Mouse (Mus musculus) midbrain, embryonic 14.5 days (tissue): Measurements from ENCODE around the gene D930020B18Rik. TPM values are rescaled to one million over a fixed set of nuclear protein-coding genes. Genes with fewer than 3 reads are reported as not detected.

Experiments
- ATAC-seq: fragments of 200-750 bp; cut with Nextera tagmentation; 2 replicates; pipeline ENCODE4 v1.8.0; 2017; ENCODE audit warnings: moderate number of reproducible peaks, moderate library complexity; ENCODE audit not compliant: low FRiP score, low TSS enrichment
- DNase-seq: peaks from one replicate; pipeline ENCODE4 v3.0.0-alpha.2; 2015
- H3K27ac ChIP-seq: fragments of 300-500 bp; sonication (generic); replicated peaks from 2 replicates; pipeline ENCODE4 v1.5.1; 2014; ENCODE audit warnings: mild to moderate bottlenecking, low read depth, low read length, moderate library complexity
- H3K27me3 ChIP-seq: fragments of 300-500 bp; sonication (generic); 2 replicates; pipeline ENCODE4 v1.6.1; 2014; ENCODE audit warnings: low read length, control low read depth, mixed read lengths; ENCODE audit not compliant: control insufficient read depth, insufficient read depth
- H3K36me3 ChIP-seq: fragments of 300-500 bp; sonication (generic); 2 replicates; pipeline ENCODE4 v1.6.1; 2014; ENCODE audit warnings: low read length, control low read depth; ENCODE audit not compliant: control insufficient read depth, insufficient read depth
- H3K4me1 ChIP-seq: fragments of 300-500 bp; sonication (generic); 2 replicates; pipeline ENCODE4 v1.6.1; 2014; ENCODE audit warnings: mild to moderate bottlenecking, antibody characterized with exemption, low read length, control low read depth; ENCODE audit not compliant: control insufficient read depth, insufficient read depth
- H3K4me2 ChIP-seq: fragments of 300-500 bp; sonication (generic); 2 replicates; pipeline ENCODE4 v1.6.1; 2014; ENCODE audit warnings: mild to moderate bottlenecking, low read length, moderate library complexity
- H3K4me3 ChIP-seq: fragments of 300-500 bp; sonication (generic); replicated peaks from 2 replicates; pipeline ENCODE4 v1.5.1; 2014; ENCODE audit warnings: low read depth, low read length
- H3K9ac ChIP-seq: fragments of 300-500 bp; sonication (generic); replicated peaks from 2 replicates; pipeline ENCODE4 v1.6.1; 2014; ENCODE audit warnings: mild to moderate bottlenecking, low read length, moderate library complexity
- H3K9me3 ChIP-seq: fragments of 300-500 bp; sonication (generic); 2 replicates; pipeline ENCODE4 v1.6.1; 2016; ENCODE audit warnings: low read length, control low read depth, mixed read lengths; ENCODE audit not compliant: control insufficient read depth
- WGBS: fragments of 180-500 bp; shearing (Covaris S2); extraction: QIAGEN DNeasy Blood & Tissue Kit; methylation state at CpG from one replicate; pipeline ENCODE4 v1.1.7; 2014; 5-methylcytosine and 5-hydroxymethylcytosine counted together
- polyA plus RNA-seq: library from polyadenylated mRNA; unstranded; fragments of >200 nt; fragmentation: Nextera tagmentation; extraction: Ambion mirVana; gene quantifications from 2 replicates; pipeline ENCODE4 v1.2.1, GENCODE M21; 2014

Gene D930020B18Rik
- polyA plus RNA-seq, 1 experiment from 2014 or later = 0.22 TPM

- no peak overlapping the region for H3K27ac ChIP-seq
- no peak overlapping the region for H3K4me2 ChIP-seq
- ATAC-seq = no peak
- H3K9me3 ChIP-seq = no peaks in the 10 kb centered on the region
- peaks cover 84% of the 10 kb centered on the region for H3K36me3 ChIP-seq
- H3K4me1 ChIP-seq = no peaks in the 10 kb centered on the region
- 90% methylated on average over 13 of the region's 13 CpGs for WGBS
- H3K4me3 ChIP-seq = no peak overlapping the region
- H3K27me3 ChIP-seq = no peaks in the 10 kb centered on the region
- DNase-seq = no peak
- no peak overlapping the region for H3K9ac ChIP-seq
Observed at GRCm38 (mm10) chr10:121613570-121613969, 27.8 kb upstream of the D930020B18Rik start.

- Histone ChIP-seq H3K36me3 (peaks cover 84% of the 10 kb centered on the region), H3K9me3 (no peaks in the 10 kb centered on the region), H3K27me3 (no peaks in the 10 kb centered on the region), H3K4me3 (no peak overlapping the region), H3K27ac (no peak overlapping the region), H3K4me1 (no peaks in the 10 kb centered on the region), H3K9ac (no peak overlapping the region), H3K4me2 (no peak overlapping the region)
- DNase-seq (no peak), ATAC-seq (no peak)
- WGBS = 95% methylated on average over 13 of the region's 13 CpGs
Observed at GRCm38 (mm10) chr10:121615146-121615870, 26.1 kb upstream of the D930020B18Rik start.

- no peak for ATAC-seq
Observed at GRCm38 (mm10) chr10:121615935-121616334, 25.5 kb upstream of the D930020B18Rik start.

GRCm38 (mm10) chr10:121622431-121622830, 19.0 kb upstream of the D930020B18Rik start:
- no peaks in the 10 kb centered on the region for H3K27me3 ChIP-seq
- no peak for ATAC-seq

More at GRCm38 (mm10) chr10:121615935-121616334, 25.5 kb upstream of the D930020B18Rik start:
- H3K4me1 ChIP-seq = no peaks in the 10 kb centered on the region
- H3K4me3 ChIP-seq = no peak overlapping the region
- no peak overlapping the region for H3K9ac ChIP-seq
- no peak overlapping the region for H3K27ac ChIP-seq
- WGBS = 47% methylated on average over 7 of the region's 7 CpGs
- H3K9me3 ChIP-seq = no peaks in the 10 kb centered on the region
- no peak overlapping the region for H3K4me2 ChIP-seq
- DNase-seq = no peak
- peaks cover 81% of the 10 kb centered on the region for H3K36me3 ChIP-seq
- no peaks in the 10 kb centered on the region for H3K27me3 ChIP-seq

GRCm38 (mm10) chr10:121623670-121624069, 17.7 kb upstream of the D930020B18Rik start:
- no peak overlapping the region for H3K4me3 ChIP-seq
- no peaks in the 10 kb centered on the region for H3K27me3 ChIP-seq
- peaks cover 23% of the 10 kb centered on the region for H3K36me3 ChIP-seq
- H3K9me3 ChIP-seq = no peaks in the 10 kb centered on the region
- DNase-seq (no peak), ATAC-seq (no peak)
- no peak overlapping the region for H3K4me2 ChIP-seq
- H3K4me1 ChIP-seq = peaks cover 11% of the 10 kb centered on the region; the same call in 1 of the 2 replicates
- H3K27ac ChIP-seq = no peak overlapping the region
- no peak overlapping the region for H3K9ac ChIP-seq
- WGBS = 82% methylated on average over 7 of the region's 7 CpGs

More at GRCm38 (mm10) chr10:121622431-121622830, 19.0 kb upstream of the D930020B18Rik start:
- Histone ChIP-seq H3K9me3 (no peaks in the 10 kb centered on the region), H3K4me1 (peaks cover 11% of the 10 kb centered on the region; the same call in 1 of the 2 replicates), H3K4me2 (no peak overlapping the region), H3K36me3 (peaks cover 35% of the 10 kb centered on the region), H3K9ac (no peak overlapping the region), H3K27ac (no peak overlapping the region), H3K4me3 (no peak overlapping the region)
- 92% methylated on average over 6 of the region's 6 CpGs for WGBS
- no peak for DNase-seq

GRCm38 (mm10) chr10:121625006-121625405, 16.4 kb upstream of the D930020B18Rik start:
- peak overlapping the region; percentile 75 for H3K4me3 ChIP-seq
- H3K4me2 ChIP-seq = peak overlapping the region; percentile 78
- DNase-seq = no peak
- H3K27ac ChIP-seq = no peak overlapping the region
- ATAC-seq = no peak
- H3K4me1 ChIP-seq = peaks cover 11% of the 10 kb centered on the region; the same call in 1 of the 2 replicates
- no peaks in the 10 kb centered on the region for H3K27me3 ChIP-seq
- peaks cover 17% of the 10 kb centered on the region for H3K36me3 ChIP-seq
- peak overlapping the region; percentile 78; the same call in 1 of the 2 replicates for H3K9ac ChIP-seq
- no peaks in the 10 kb centered on the region for H3K9me3 ChIP-seq
- WGBS = 18% methylated on average over 9 of the region's 9 CpGs

GRCm38 (mm10) chr10:121625407-121626185, 15.8 kb upstream of the D930020B18Rik start:
- peak overlapping the region; percentile 91 for H3K27ac ChIP-seq
- peak overlapping the region; percentile 75 for H3K4me3 ChIP-seq
- peaks cover 11% of the 10 kb centered on the region; the same call in 1 of the 2 replicates for H3K4me1 ChIP-seq
- peaks cover 12% of the 10 kb centered on the region for H3K36me3 ChIP-seq
- H3K4me2 ChIP-seq = peak overlapping the region; percentile 78
- H3K9ac ChIP-seq = peak overlapping the region; percentile 78
- WGBS = under 1% methylated on average over 40 of the region's 41 CpGs
- ATAC-seq (no peak), DNase-seq (no peak)
- no peaks in the 10 kb centered on the region for H3K27me3 ChIP-seq
- H3K9me3 ChIP-seq = no peaks in the 10 kb centered on the region

- Histone ChIP-seq H3K9ac (peak within 1 kb of the TSS; percentile 78), H3K27me3 (no peaks in the 10 kb centered on the region), H3K4me3 (peak within 1 kb of the TSS; percentile 75), H3K4me1 (peaks cover 11% of the 10 kb centered on the region; the same call in 1 of the 2 replicates), H3K4me2 (peak within 1 kb of the TSS; percentile 78), H3K36me3 (peaks cover 10% of the 10 kb centered on the region; the same call in 1 of the 2 replicates), H3K27ac (peak within 1 kb of the TSS; percentile 91), H3K9me3 (no peaks in the 10 kb centered on the region)
- ATAC-seq (peak; percentile 100), DNase-seq (peak; percentile 99)
- under 1% methylated on average over 70 of the region's 70 CpGs for WGBS
Observed at GRCm38 (mm10) chr10:121626186-121626882, 15.1 kb upstream of the D930020B18Rik start, which contains the start of gene Xpot. TSS of gene Xpot (minus strand) at chr10:121626332.
